In the genomic region with DNA sequence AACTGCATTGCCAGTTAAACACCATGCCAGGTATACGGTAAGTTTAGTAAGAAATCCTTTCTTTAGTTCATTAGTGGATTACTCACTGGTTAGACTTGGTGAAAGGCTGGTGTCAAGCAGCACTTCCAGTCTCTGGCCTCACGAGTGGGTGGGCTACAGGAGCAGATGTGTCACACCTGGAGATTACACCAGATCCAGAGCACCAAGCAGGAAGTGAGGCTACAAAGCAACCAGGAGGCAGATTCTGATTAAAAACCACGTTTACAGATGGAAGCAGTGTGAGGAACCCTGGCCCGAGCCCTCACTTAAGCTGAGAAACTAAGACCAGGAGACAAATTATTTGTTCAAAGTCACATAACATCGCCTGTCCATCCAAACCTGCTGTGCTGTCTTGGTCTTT, we compare ENCODE assay signal across 15 mouse cellular contexts. TPM values are rescaled to one million over a fixed set of nuclear protein-coding genes. Genes with fewer than 3 reads are reported as not detected.
DNase-seq lines count a peak whose midpoint lies in the region; ATAC-seq and TF ChIP-seq lines count a peak whose summit lies in the region.
"Had no signal": no experiment of that assay in that cellular context is flagged by ENCODE, and none has a peak within 500 bp of the region (broad histone marks: within the 10 kb centered on the region; RNA-seq: fewer than 3 reads in every experiment).

No protein-coding gene starts in this region.

- no peak overlapping the region for H3K9ac ChIP-seq in kidney, embryonic 15.5 days
- no peak overlapping the region for H3K9ac ChIP-seq in kidney, embryonic 14.5 days (ENCODE audit: low read depth, low read length)
- no peak overlapping the region for H3K9ac ChIP-seq in limb, embryonic 12.5 days (replicated peaks)
- no peak overlapping the region for H3K9ac ChIP-seq in midbrain, embryonic 15.5 days
- no peak overlapping the region for H3K9ac ChIP-seq in midbrain, embryonic 11.5 days (ENCODE audit: low read length)
- H3K9ac ChIP-seq: forebrain, postnatal 0 days; hindbrain, embryonic 15.5 days; liver, embryonic 15.5 days had no signal

- H3K4me3 ChIP-seq in kidney, embryonic 15.5 days (replicated peaks) = no peak overlapping the region
- no peak overlapping the region for H3K4me3 ChIP-seq in kidney, embryonic 14.5 days (ENCODE audit: low read length)
- peak overlapping the region; percentile 3; the same call in 1 of the 2 replicates for H3K4me3 ChIP-seq in G1E (ENCODE audit: low read depth, low read length)
- no peak overlapping the region for H3K4me3 ChIP-seq in limb, embryonic 12.5 days (replicated peaks)
- no peak overlapping the region for H3K4me3 ChIP-seq in midbrain, embryonic 15.5 days
- no peak overlapping the region for H3K4me3 ChIP-seq in midbrain, embryonic 11.5 days (ENCODE audit: low read depth, low read length)
- H3K4me3 ChIP-seq in layer of hippocampus, adult 2 months = no peak overlapping the region
- H3K4me3 ChIP-seq: hindbrain, embryonic 15.5 days; liver, embryonic 15.5 days had no signal

- H3K27ac ChIP-seq in kidney, embryonic 15.5 days = peak overlapping the region; percentile 84
- H3K27ac ChIP-seq in kidney, embryonic 14.5 days (ENCODE audit: low read depth, low read length) = no peak overlapping the region
- H3K27ac ChIP-seq in limb, embryonic 12.5 days = peak overlapping the region; percentile 79
- no peak overlapping the region for H3K27ac ChIP-seq in midbrain, embryonic 15.5 days
- no peak overlapping the region for H3K27ac ChIP-seq in midbrain, embryonic 11.5 days (ENCODE audit: low read depth, low read length)
- no peak overlapping the region for H3K27ac ChIP-seq in layer of hippocampus, adult 2 months
- H3K27ac ChIP-seq: hindbrain, embryonic 15.5 days; liver, embryonic 15.5 days had no signal

- H3K27me3 ChIP-seq in kidney, embryonic 15.5 days = no peaks in the 10 kb centered on the region
- H3K27me3 ChIP-seq in kidney, embryonic 14.5 days (ENCODE audit: control insufficient read depth, insufficient read depth, low read length) = no peaks in the 10 kb centered on the region
- H3K27me3 ChIP-seq in G1E (ENCODE audit: insufficient read depth, low read length) = peaks cover 4% of the 10 kb centered on the region
- peaks cover 7% of the 10 kb centered on the region for H3K27me3 ChIP-seq in limb, embryonic 12.5 days
- H3K27me3 ChIP-seq in midbrain, embryonic 15.5 days (replicated peaks) = no peaks in the 10 kb centered on the region
- no peaks in the 10 kb centered on the region for H3K27me3 ChIP-seq in midbrain, embryonic 11.5 days (ENCODE audit: control insufficient read depth, insufficient read depth, low read length)
- H3K27me3 ChIP-seq: hindbrain, embryonic 15.5 days; liver, embryonic 15.5 days had no signal

- no peak overlapping the region for H3K4me2 ChIP-seq in kidney, embryonic 15.5 days
- H3K4me2 ChIP-seq in kidney, embryonic 14.5 days (replicated peaks; ENCODE audit: low read depth, low read length) = no peak overlapping the region
- H3K4me2 ChIP-seq in limb, embryonic 12.5 days = no peak overlapping the region
- no peak overlapping the region for H3K4me2 ChIP-seq in midbrain, embryonic 15.5 days
- no peak overlapping the region for H3K4me2 ChIP-seq in midbrain, embryonic 11.5 days
- H3K4me2 ChIP-seq: hindbrain, embryonic 15.5 days; liver, embryonic 15.5 days had no signal

- no peak for TF ChIP-seq CTCF in G1E (IDR thresholded peaks at IDR 0.05; ENCODE audit: low read depth, low read length)
- no peak for TF ChIP-seq CTCF in layer of hippocampus, adult 2 months (conservative IDR thresholded peaks at IDR 0.05)

- no peak for ATAC-seq in kidney, embryonic 15.5 days (replicated peaks; ENCODE audit: low FRiP score)
- ATAC-seq in kidney, embryonic 14.5 days (ENCODE audit: low FRiP score, low TSS enrichment) = no peak
- no peak for ATAC-seq in G1E (ENCODE audit: extremely low read depth, insufficient number of reproducible peaks, low FRiP score, poor library complexity, severe bottlenecking)
- ATAC-seq in common myeloid progenitor, adult 5-6 weeks (replicated peaks; ENCODE audit: low read depth, poor library complexity, severe bottlenecking) = 0 out of 2 replicates have a peak, but pooled peaks have one; percentile 39
- no peak for ATAC-seq in limb, embryonic 12.5 days (ENCODE audit: insufficient number of reproducible peaks, insufficient read depth, low FRiP score, low TSS enrichment, low read depth)
- ATAC-seq in midbrain, embryonic 15.5 days (replicated peaks) = no peak
- ATAC-seq in midbrain, embryonic 11.5 days (ENCODE audit: low FRiP score) = no peak
- ATAC-seq: activated CD4-positive, CD25-positive, alpha-beta regulatory T cell, adult 4 months; forebrain, postnatal 0 days had no signal

- H3K4me1 ChIP-seq in kidney, embryonic 15.5 days = peaks cover 62% of the 10 kb centered on the region
- H3K4me1 ChIP-seq in kidney, embryonic 14.5 days (ENCODE audit: control insufficient read depth, insufficient read depth, low read length) = peaks cover 35% of the 10 kb centered on the region
- peaks cover 78% of the 10 kb centered on the region for H3K4me1 ChIP-seq in G1E (ENCODE audit: insufficient read depth, low read depth, low read length)
- H3K4me1 ChIP-seq in limb, embryonic 12.5 days (replicated peaks) = peaks cover 40% of the 10 kb centered on the region
- H3K4me1 ChIP-seq in midbrain, embryonic 15.5 days = peaks cover 7% of the 10 kb centered on the region
- H3K4me1 ChIP-seq in midbrain, embryonic 11.5 days (ENCODE audit: control insufficient read depth, insufficient read depth, low read length) = peaks cover 8% of the 10 kb centered on the region; the same call in 1 of the 2 replicates

- 68% methylated on average over 5 of the region's 5 CpGs for WGBS in kidney, embryonic 15.5 days
- 66% methylated on average over 5 of the region's 5 CpGs for WGBS in kidney, embryonic 14.5 days
- WGBS in limb, embryonic 12.5 days = 51% methylated on average over 5 of the region's 5 CpGs
- WGBS in midbrain, embryonic 15.5 days = 82% methylated on average over 5 of the region's 5 CpGs
- 85% methylated on average over 5 of the region's 5 CpGs for WGBS in midbrain, embryonic 11.5 days

- no peaks in the 10 kb centered on the region for H3K36me3 ChIP-seq in kidney, embryonic 15.5 days
- H3K36me3 ChIP-seq in kidney, embryonic 14.5 days (ENCODE audit: control insufficient read depth, insufficient read depth, low read length) = no peaks in the 10 kb centered on the region
- no peaks in the 10 kb centered on the region for H3K36me3 ChIP-seq in G1E (replicated peaks)
- no peaks in the 10 kb centered on the region for H3K36me3 ChIP-seq in limb, embryonic 12.5 days
- H3K36me3 ChIP-seq in midbrain, embryonic 15.5 days (replicated peaks) = no peaks in the 10 kb centered on the region
- H3K36me3 ChIP-seq in midbrain, embryonic 11.5 days (ENCODE audit: control insufficient read depth, insufficient read depth, low read length) = no peaks in the 10 kb centered on the region
- H3K36me3 ChIP-seq: hindbrain, embryonic 15.5 days; liver, embryonic 15.5 days had no signal

- H3K9me3 ChIP-seq in kidney, embryonic 15.5 days (replicated peaks) = no peaks in the 10 kb centered on the region
- H3K9me3 ChIP-seq in kidney, embryonic 14.5 days (ENCODE audit: control insufficient read depth, low read length) = no peaks in the 10 kb centered on the region
- H3K9me3 ChIP-seq in G1E (replicated peaks) = no peaks in the 10 kb centered on the region
- no peaks in the 10 kb centered on the region for H3K9me3 ChIP-seq in limb, embryonic 12.5 days
- H3K9me3 ChIP-seq in midbrain, embryonic 15.5 days = no peaks in the 10 kb centered on the region
- H3K9me3 ChIP-seq in midbrain, embryonic 11.5 days (ENCODE audit: control insufficient read depth, low read length) = no peaks in the 10 kb centered on the region
- H3K9me3 ChIP-seq: hindbrain, embryonic 15.5 days; liver, embryonic 15.5 days had no signal

- DNase-seq in G1E (ENCODE audit: low spot score) = peak; percentile 43
- no peak for DNase-seq in midbrain, embryonic 11.5 days (ENCODE audit: low spot score, missing footprints)
- no peak for DNase-seq in layer of hippocampus, adult 2 months (ENCODE audit: low spot score in 2 of 2)
- DNase-seq: cerebellum, postnatal 14 days; forebrain, postnatal 0 days; gastrocnemius, postnatal 25 days; thymus, postnatal 14 days had no signal

RNA-seq across cellular contexts. Expression of gene Prelp, which starts 43.5 kb away (rescaled TPM):
- 1.0 and 2.2 TPM in 2 replicates for polyA plus RNA-seq in kidney, embryonic 15.5 days (2015; fragmentation: Nextera tagmentation; extraction: Ambion mirVana)
- polyA plus RNA-seq in kidney, embryonic 14.5 days (2014; fragmentation: Nextera tagmentation; extraction: Ambion mirVana) = 0.39 and 0.84 TPM in 2 replicates
- not detected in 2 replicates for total RNA-seq in G1E (2014; fragmentation: Nextera tagmentation)
- total RNA-seq in G1E (2017) = 0.06 and 0.11 TPM in 2 replicates
- 0.04 and 0.10 TPM in 2 replicates for polyA plus RNA-seq in G1E (2012)
- total RNA-seq in common myeloid progenitor, adult 5-6 weeks (2017) = not detected in 2 replicates
- polyA plus RNA-seq in limb, embryonic 12.5 days (2016; fragmentation: Nextera tagmentation; extraction: Ambion mirVana) = 2.0 and 3.2 TPM in 2 replicates
- 8.4 and 9.5 TPM in 2 replicates for polyA plus RNA-seq in midbrain, embryonic 15.5 days (2015; fragmentation: Nextera tagmentation; extraction: Ambion mirVana)
- 1.1 and 1.7 TPM in 2 replicates for polyA plus RNA-seq in midbrain, embryonic 11.5 days (2014; fragmentation: Nextera tagmentation; extraction: Ambion mirVana)
- total RNA-seq in layer of hippocampus, adult 2 months (2021) = 10 to 100 TPM; 13.8 to 18.0 TPM
- polyA plus RNA-seq: activated CD4-positive, CD25-positive, alpha-beta regulatory T cell, adult 4 months had no signal

RNA-seq across cellular contexts. Expression of gene Optc, which starts 56.9 kb away (rescaled TPM):
- polyA plus RNA-seq in kidney, embryonic 15.5 days (2015; fragmentation: Nextera tagmentation; extraction: Ambion mirVana) = 0.27 and 0.56 TPM in 2 replicates
- 0.26 TPM in 1 of 2 replicates, not detected in the other for polyA plus RNA-seq in kidney, embryonic 14.5 days (2014; fragmentation: Nextera tagmentation; extraction: Ambion mirVana)
- not detected in 2 replicates for total RNA-seq in G1E (2014; fragmentation: Nextera tagmentation)
- 0.12 TPM in 1 of 2 replicates, not detected in the other for total RNA-seq in G1E (2017)
- polyA plus RNA-seq in G1E (2012) = not detected in 2 replicates
- not detected in 2 replicates for total RNA-seq in common myeloid progenitor, adult 5-6 weeks (2017)
- 0.27 and 0.41 TPM in 2 replicates for polyA plus RNA-seq in limb, embryonic 12.5 days (2016; fragmentation: Nextera tagmentation; extraction: Ambion mirVana)
- polyA plus RNA-seq in midbrain, embryonic 15.5 days (2015; fragmentation: Nextera tagmentation; extraction: Ambion mirVana) = 2.8 and 3.7 TPM in 2 replicates
- 1.6 and 1.9 TPM in 2 replicates for polyA plus RNA-seq in midbrain, embryonic 11.5 days (2014; fragmentation: Nextera tagmentation; extraction: Ambion mirVana)
- under 1 TPM in 1 of 2 experiments, not detected in 1; 0.31 TPM for total RNA-seq in layer of hippocampus, adult 2 months (2021)
- polyA plus RNA-seq: activated CD4-positive, CD25-positive, alpha-beta regulatory T cell, adult 4 months had no signal

Comparison
In these comparisons a context has a peak if more than half of its experiments do, and no peak if none do; other contexts are left out.
1. H3K27ac ChIP-seq: peak in kidney, embryonic 15.5 days (single experiment) and limb, embryonic 12.5 days (single experiment); none in kidney, embryonic 14.5 days (single experiment), midbrain, embryonic 15.5 days (single experiment), midbrain, embryonic 11.5 days (single experiment) and layer of hippocampus, adult 2 months (single experiment).